Mouse (Mus musculus): ENCODE results near the gene Exoc6b. TPM values are rescaled to one million over a fixed set of nuclear protein-coding genes. Genes with fewer than 3 reads are reported as not detected.

Exoc6b gene
- total RNA-seq, 1 experiment = 19.8 TPM

DNA sequence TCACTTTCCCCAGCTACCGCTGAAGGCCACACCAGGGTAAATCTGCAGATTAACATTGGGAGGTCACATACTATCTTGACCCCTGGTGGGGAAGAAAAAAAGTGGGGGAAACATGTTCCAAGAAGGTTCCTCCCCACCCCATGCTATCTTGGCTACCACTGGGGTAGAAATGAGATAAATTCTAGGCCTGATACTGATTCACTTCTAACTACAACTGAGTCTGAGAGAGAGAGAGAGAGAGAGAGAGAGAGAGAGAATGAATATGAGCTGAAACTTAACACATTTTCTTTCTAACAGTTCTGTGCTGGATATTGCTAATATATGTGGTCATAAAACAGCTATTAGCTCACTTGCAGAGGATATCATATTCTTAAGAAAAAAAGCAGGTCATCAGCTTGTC is 184.2 kb downstream of the Exoc6b start:
- no peaks in the 10 kb centered on the region for H3K9me3 ChIP-seq (ENCODE audit: control insufficient read depth, insufficient read depth, low read depth, low read length)
- no peaks in the 10 kb centered on the region for H3K4me1 ChIP-seq (ENCODE audit: control insufficient read depth in 2 of 2, insufficient read depth in 2 of 2, low read length in 2 of 2, poor library complexity in 1 of 2)
- H3K9ac ChIP-seq (ENCODE audit: insufficient read depth, low read depth, low read length, poor library complexity, severe bottlenecking) = no peak overlapping the region
- H3K27ac ChIP-seq (ENCODE audit: insufficient read depth, low read depth, low read length, poor library complexity, severe bottlenecking) = no peak overlapping the region
- TF ChIP-seq ZNF384 (IDR thresholded peaks at IDR 0.05; ENCODE audit: low read depth, low read length) = no peak
- TF ChIP-seq CHD2 (IDR thresholded peaks at IDR 0.05; ENCODE audit: low read depth, low read length) = no peak
- no peak for TF ChIP-seq ZC3H11A (IDR thresholded peaks at IDR 0.05; ENCODE audit: borderline replicate concordance, low read depth, low read length)
- in situ Hi-C loops (cut with MboI; ENCODE audit: low sequenced_read_pairs in 2 of 2, unreplicated experiment in 2 of 2) = no loop called here
- no peak overlapping the region for H3K4me3 ChIP-seq (ENCODE audit: insufficient read depth in 1 of 2, low read depth in 1 of 2, low read length in 2 of 2, poor library complexity in 1 of 2, severe bottlenecking in 1 of 2)
- DNase-seq (ENCODE audit: low read depth, low spot score) = no peak
- no peaks in the 10 kb centered on the region for H3K36me3 ChIP-seq (ENCODE audit: control insufficient read depth, insufficient read depth, low read length, poor library complexity, severe bottlenecking)

DNA sequence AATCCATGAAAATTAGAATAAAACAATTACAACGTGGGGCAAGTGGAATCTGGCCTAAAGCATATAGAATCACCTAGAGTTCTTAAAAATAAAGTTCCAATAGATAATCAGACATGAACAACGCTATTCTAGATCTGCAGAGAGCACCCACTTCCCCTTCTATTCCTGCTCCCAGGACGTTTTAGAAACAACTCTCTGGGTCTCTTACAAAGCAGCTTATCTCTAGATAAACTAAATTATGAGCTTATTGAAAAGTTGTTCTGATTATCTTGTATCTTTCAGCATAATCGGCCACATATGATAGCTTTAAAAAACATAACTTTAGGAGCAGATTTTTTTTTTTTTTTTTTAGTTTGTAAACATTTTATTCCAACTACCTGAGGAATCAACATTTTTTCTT is 185.6 kb downstream of the Exoc6b start:
- in situ Hi-C loops (cut with MboI; ENCODE audit: low sequenced_read_pairs in 2 of 2, unreplicated experiment in 2 of 2) = no loop called here

GRCm38 (mm10) chr6:84882663-84883517 is 186.4 kb downstream of the Exoc6b start:
- Histone ChIP-seq H3K9ac (ENCODE audit: insufficient read depth, low read depth, low read length, poor library complexity, severe bottlenecking) (no peak overlapping the region), H3K9me3 (ENCODE audit: control insufficient read depth, insufficient read depth, low read depth, low read length) (no peaks in the 10 kb centered on the region), H3K27ac (ENCODE audit: insufficient read depth, low read depth, low read length, poor library complexity, severe bottlenecking) (no peak overlapping the region), H3K4me1 (ENCODE audit: control insufficient read depth in 2 of 2, insufficient read depth in 2 of 2, low read length in 2 of 2, poor library complexity in 1 of 2) (no peaks in the 10 kb centered on the region), H3K4me3 (ENCODE audit: insufficient read depth in 1 of 2, low read depth in 1 of 2, low read length in 2 of 2, poor library complexity in 1 of 2, severe bottlenecking in 1 of 2) (no peak overlapping the region), H3K36me3 (ENCODE audit: control insufficient read depth, insufficient read depth, low read length, poor library complexity, severe bottlenecking) (no peaks in the 10 kb centered on the region)
- DNase-seq (ENCODE audit: low read depth, low spot score) = no peak
- TF ChIP-seq ZC3H11A (IDR thresholded peaks at IDR 0.05; ENCODE audit: borderline replicate concordance, low read depth, low read length) (no peak), MAFK (IDR thresholded peaks at IDR 0.05; ENCODE audit: insufficient read depth, low read depth, low read length) (no peak), ZNF384 (IDR thresholded peaks at IDR 0.05; ENCODE audit: low read depth, low read length) (no peak), CHD2 (IDR thresholded peaks at IDR 0.05; ENCODE audit: low read depth, low read length) (no peak), HCFC1 (IDR thresholded peaks at IDR 0.05; ENCODE audit: borderline replicate concordance, insufficient read depth, low read length) (no peak)
- in situ Hi-C loops (cut with MboI; ENCODE audit: low sequenced_read_pairs in 2 of 2, unreplicated experiment in 2 of 2) = no loop called here

More for the DNA sequence above, 185.6 kb downstream of the Exoc6b start:
- TF ChIP-seq HCFC1 (IDR thresholded peaks at IDR 0.05; ENCODE audit: borderline replicate concordance, insufficient read depth, low read length) (no peak), ZC3H11A (IDR thresholded peaks at IDR 0.05; ENCODE audit: borderline replicate concordance, low read depth, low read length) (no peak), ZNF384 (IDR thresholded peaks at IDR 0.05; ENCODE audit: low read depth, low read length) (no peak), CHD2 (IDR thresholded peaks at IDR 0.05; ENCODE audit: low read depth, low read length) (no peak), MAFK (IDR thresholded peaks at IDR 0.05; ENCODE audit: insufficient read depth, low read depth, low read length) (no peak)
- Histone ChIP-seq H3K9ac (ENCODE audit: insufficient read depth, low read depth, low read length, poor library complexity, severe bottlenecking) (no peak overlapping the region), H3K27ac (ENCODE audit: insufficient read depth, low read depth, low read length, poor library complexity, severe bottlenecking) (no peak overlapping the region), H3K4me3 (ENCODE audit: insufficient read depth in 1 of 2, low read depth in 1 of 2, low read length in 2 of 2, poor library complexity in 1 of 2, severe bottlenecking in 1 of 2) (no peak overlapping the region), H3K36me3 (ENCODE audit: control insufficient read depth, insufficient read depth, low read length, poor library complexity, severe bottlenecking) (no peaks in the 10 kb centered on the region), H3K4me1 (ENCODE audit: control insufficient read depth in 2 of 2, insufficient read depth in 2 of 2, low read length in 2 of 2, poor library complexity in 1 of 2) (no peaks in the 10 kb centered on the region), H3K9me3 (ENCODE audit: control insufficient read depth, insufficient read depth, low read depth, low read length) (no peaks in the 10 kb centered on the region)
- no peak for DNase-seq (ENCODE audit: low read depth, low spot score)

- TF ChIP-seq ZC3H11A (IDR thresholded peaks at IDR 0.05; ENCODE audit: borderline replicate concordance, low read depth, low read length) (no peak), MAFK (IDR thresholded peaks at IDR 0.05; ENCODE audit: insufficient read depth, low read depth, low read length) (no peak), HCFC1 (IDR thresholded peaks at IDR 0.05; ENCODE audit: borderline replicate concordance, insufficient read depth, low read length) (no peak), ZNF384 (IDR thresholded peaks at IDR 0.05; ENCODE audit: low read depth, low read length) (no peak), CHD2 (IDR thresholded peaks at IDR 0.05; ENCODE audit: low read depth, low read length) (no peak)
- Histone ChIP-seq H3K9ac (ENCODE audit: insufficient read depth, low read depth, low read length, poor library complexity, severe bottlenecking) (no peak overlapping the region), H3K4me1 (ENCODE audit: control insufficient read depth in 2 of 2, insufficient read depth in 2 of 2, low read length in 2 of 2, poor library complexity in 1 of 2) (no peaks in the 10 kb centered on the region), H3K4me3 (ENCODE audit: insufficient read depth in 1 of 2, low read depth in 1 of 2, low read length in 2 of 2, poor library complexity in 1 of 2, severe bottlenecking in 1 of 2) (no peak overlapping the region), H3K9me3 (ENCODE audit: control insufficient read depth, insufficient read depth, low read depth, low read length) (no peaks in the 10 kb centered on the region), H3K27ac (ENCODE audit: insufficient read depth, low read depth, low read length, poor library complexity, severe bottlenecking) (no peak overlapping the region), H3K36me3 (ENCODE audit: control insufficient read depth, insufficient read depth, low read length, poor library complexity, severe bottlenecking) (no peaks in the 10 kb centered on the region)
- in situ Hi-C loops (cut with MboI; ENCODE audit: low sequenced_read_pairs in 2 of 2, unreplicated experiment in 2 of 2) = no loop called here
- DNase-seq (ENCODE audit: low read depth, low spot score) = no peak
Measured at GRCm38 (mm10) chr6:84875869-84876268, 193.4 kb downstream of the Exoc6b start.

Data from ES-E14 (cell line).